Mouse (Mus musculus) adrenal gland, postnatal 25 days (tissue): Measurements from ENCODE around the gene Ctdsp1. TPM values are rescaled to one million over a fixed set of nuclear protein-coding genes. Genes with fewer than 3 reads are reported as not detected.
"Not testable (repeated sequence)": the region's sequence is repeated elsewhere in the genome, so short reads cannot be mapped to it uniquely, and the experiment has no call there.

Experiments
- DNase-seq: peaks from one replicate; pipeline ENCODE4 v3.0.0; 2021; ENCODE audit warnings: mixed read lengths
- total RNA-seq: library from RNA; stranded (reverse); gene quantifications from 2 replicates; pipeline ENCODE4 v1.2.3, GENCODE M21; 2021

Ctdsp1 gene
- total RNA-seq, 1 experiment from 2014 or later: 168 TPM

GRCm38 (mm10) chr1:74376396-74376795, 14.9 kb upstream of the Ctdsp1 start:
- DNase-seq: peak; percentile 71

GRCm38 (mm10) chr1:74379058-74379504, 12.2 kb upstream of the Ctdsp1 start:
- no peak for DNase-seq

GRCm38 (mm10) chr1:74380484-74380883, 10.8 kb upstream of the Ctdsp1 start:
- no peak for DNase-seq

- DNase-seq: no peak
These were observed 9.7 kb upstream of the Ctdsp1 start for GRCm38 (mm10) chr1:74381588-74382021.

- DNase-seq: no peak
These were observed 7.9 kb upstream of the Ctdsp1 start for GRCm38 (mm10) chr1:74383385-74383784.

- no peak for DNase-seq
These were observed 6.8 kb upstream of the Ctdsp1 start for GRCm38 (mm10) chr1:74384525-74384924.

GRCm38 (mm10) chr1:74385064-74385463, 6.2 kb upstream of the Ctdsp1 start:
- no peak for DNase-seq

- DNase-seq: no peak
These were observed 5.8 kb upstream of the Ctdsp1 start for GRCm38 (mm10) chr1:74385531-74385930.

GRCm38 (mm10) chr1:74386363-74386713, 5.0 kb upstream of the Ctdsp1 start:
- no peak for DNase-seq

GRCm38 (mm10) chr1:74386714-74387385, 4.5 kb upstream of the Ctdsp1 start:
- peak; percentile 88 for DNase-seq

GRCm38 (mm10) chr1:74387386-74387988, 3.8 kb upstream of the Ctdsp1 start:
- DNase-seq: no peak

GRCm38 (mm10) chr1:74388398-74388920, 2.9 kb upstream of the Ctdsp1 start:
- DNase-seq: no peak

- DNase-seq: peak; percentile 58
These were observed 1.4 kb upstream of the Ctdsp1 start for GRCm38 (mm10) chr1:74389831-74390286.

GRCm38 (mm10) chr1:74390287-74390906, 912 bp upstream of the Ctdsp1 start:
- DNase-seq: peak; percentile 64

GRCm38 (mm10) chr1:74391844-74392441, 634 bp downstream of the Ctdsp1 start:
- peak; percentile 87 for DNase-seq

- DNase-seq: peak; percentile 36
These were observed 1.2 kb downstream of the Ctdsp1 start for GRCm38 (mm10) chr1:74392446-74392994.

- no peak for DNase-seq
These were observed 1.7 kb downstream of the Ctdsp1 start for GRCm38 (mm10) chr1:74393010-74393409.

GRCm38 (mm10) chr1:74393697-74394096, 2.4 kb downstream of the Ctdsp1 start:
- DNase-seq: no peak

- DNase-seq: no peak
These were observed 3.0 kb downstream of the Ctdsp1 start for GRCm38 (mm10) chr1:74394311-74394710.

- no peak for DNase-seq
These were observed 3.5 kb downstream of the Ctdsp1 start for GRCm38 (mm10) chr1:74394858-74395257.

- no peak for DNase-seq
These were observed 4.0 kb downstream of the Ctdsp1 start for GRCm38 (mm10) chr1:74395290-74395689.

GRCm38 (mm10) chr1:74396456-74397222, 5.3 kb downstream of the Ctdsp1 start:
- DNase-seq: not testable (repeated sequence)
